Mouse (Mus musculus): Measurements from ENCODE around the gene Ube2k. TPM values are rescaled to one million over a fixed set of nuclear protein-coding genes. Genes with fewer than 3 reads are reported as not detected.

The Ube2k gene
- polyA plus RNA-seq (2014; fragmentation: Illumina TruSeq; extraction: RNeasy Lipid Tissue Mini Kit (QIAGEN cat#74804); ENCODE audit: insufficient read depth, low read depth, low replicate concordance), result 47.8 TPM

GRCm38 (mm10) chr5:65536751-65537419 is at the start of gene Ube2k, which contains the start of gene Smim14:
Ube2k (plus strand) TSS chr5:65537233.
Smim14 (minus strand) TSS chr5:65537184.

GRCm38 (mm10) chr5:65492716-65493531 is 44.1 kb upstream of the Ube2k start, which contains the start of gene Gm43552:
Gm43552 (minus strand) TSS chr5:65492833.

Other genes starting within 250 kb of the Ube2k start
- gene Rfc1, start 201.6 kb upstream of the Ube2k start, polyA plus RNA-seq (2014; fragmentation: Illumina TruSeq; extraction: RNeasy Lipid Tissue Mini Kit (QIAGEN cat#74804); ENCODE audit: insufficient read depth, low read depth, low replicate concordance), result 11.2 TPM
- gene Klb, start 188.9 kb upstream of the Ube2k start, polyA plus RNA-seq (2014; fragmentation: Illumina TruSeq; extraction: RNeasy Lipid Tissue Mini Kit (QIAGEN cat#74804); ENCODE audit: insufficient read depth, low read depth, low replicate concordance), result 0.54 TPM
- gene Rpl9, start 145.8 kb upstream of the Ube2k start, polyA plus RNA-seq (2014; fragmentation: Illumina TruSeq; extraction: RNeasy Lipid Tissue Mini Kit (QIAGEN cat#74804); ENCODE audit: insufficient read depth, low read depth, low replicate concordance), result 2,376 TPM
- gene Lias, start 145.7 kb upstream of the Ube2k start, polyA plus RNA-seq (2014; fragmentation: Illumina TruSeq; extraction: RNeasy Lipid Tissue Mini Kit (QIAGEN cat#74804); ENCODE audit: insufficient read depth, low read depth, low replicate concordance), result 19.1 TPM
- gene Ugdh, start 101.3 kb upstream of the Ube2k start, polyA plus RNA-seq (2014; fragmentation: Illumina TruSeq; extraction: RNeasy Lipid Tissue Mini Kit (QIAGEN cat#74804); ENCODE audit: insufficient read depth, low read depth, low replicate concordance), result 23.1 TPM
- gene Gm43552, start 44.4 kb upstream of the Ube2k start, polyA plus RNA-seq (2014; fragmentation: Illumina TruSeq; extraction: RNeasy Lipid Tissue Mini Kit (QIAGEN cat#74804); ENCODE audit: insufficient read depth, low read depth, low replicate concordance), result not detected
- gene Smim14, start within 50 bp of the Ube2k start, polyA plus RNA-seq (2014; fragmentation: Illumina TruSeq; extraction: RNeasy Lipid Tissue Mini Kit (QIAGEN cat#74804); ENCODE audit: insufficient read depth, low read depth, low replicate concordance), result 137 TPM
- gene Pds5a, start 161.0 kb downstream of the Ube2k start, polyA plus RNA-seq (2014; fragmentation: Illumina TruSeq; extraction: RNeasy Lipid Tissue Mini Kit (QIAGEN cat#74804); ENCODE audit: insufficient read depth, low read depth, low replicate concordance), result 28.9 TPM
- gene N4bp2, start 226.3 kb downstream of the Ube2k start, polyA plus RNA-seq (2014; fragmentation: Illumina TruSeq; extraction: RNeasy Lipid Tissue Mini Kit (QIAGEN cat#74804); ENCODE audit: insufficient read depth, low read depth, low replicate concordance), result 2.0 TPM

Data from lung, adult 10 weeks (tissue).